Mouse (Mus musculus) stomach, embryonic 16.5 days (tissue): ENCODE results near the gene Fkbp6. TPM values are rescaled to one million over a fixed set of nuclear protein-coding genes. Genes with fewer than 3 reads are reported as not detected.

Experiments used
- ATAC-seq: fragments of 200-750 bp; cut with Nextera tagmentation; 2 replicates; pipeline ENCODE4 v1.8.0; 2017; ENCODE audit warnings: moderate number of reproducible peaks, moderate TSS enrichment; ENCODE audit not compliant: insufficient read depth, low FRiP score
- H3K27ac ChIP-seq: fragments of 300-500 bp; sonication (generic); 2 replicates; pipeline ENCODE4 v1.5.1; 2014; ENCODE audit warnings: low read length
- H3K27me3 ChIP-seq: fragments of 300-500 bp; sonication (generic); 2 replicates; pipeline ENCODE4 v1.6.1; 2014; ENCODE audit warnings: low read length, control low read depth, mixed read lengths; ENCODE audit not compliant: control insufficient read depth, insufficient read depth
- H3K36me3 ChIP-seq: fragments of 300-500 bp; sonication (generic); 2 replicates; pipeline ENCODE4 v1.6.1; 2014; ENCODE audit warnings: low read length; ENCODE audit not compliant: control insufficient read depth, insufficient read depth
- H3K4me1 ChIP-seq: fragments of 300-500 bp; sonication (generic); 2 replicates; pipeline ENCODE4 v1.6.1; 2014; ENCODE audit warnings: low read length, control low read depth, mixed read lengths; ENCODE audit not compliant: control insufficient read depth, insufficient read depth
- H3K4me2 ChIP-seq: fragments of 300-500 bp; sonication (generic); 2 replicates; pipeline ENCODE4 v1.6.1; 2014; ENCODE audit warnings: low read depth, low read length, mixed read lengths
- H3K4me3 ChIP-seq: fragments of 300-500 bp; sonication (generic); replicated peaks from 2 replicates; pipeline ENCODE4 v1.5.1; 2014; ENCODE audit warnings: mild to moderate bottlenecking, low read length
- H3K9ac ChIP-seq: fragments of 300-500 bp; sonication (generic); 2 replicates; pipeline ENCODE4 v1.6.1; 2014; ENCODE audit warnings: low read length
- H3K9me3 ChIP-seq: fragments of 300-500 bp; sonication (generic); replicated peaks from 2 replicates; pipeline ENCODE4 v1.6.1; 2016; ENCODE audit warnings: low read length, control low read depth; ENCODE audit not compliant: control insufficient read depth
- WGBS: fragments of 180-500 bp; shearing (Covaris S2); extraction: QIAGEN DNeasy Blood & Tissue Kit; methylation state at CpG from one replicate; pipeline ENCODE4 v1.1.7; 2014; 5-methylcytosine and 5-hydroxymethylcytosine counted together
- polyA plus RNA-seq: library from polyadenylated mRNA; unstranded; fragments of >200 nt; fragmentation: Nextera tagmentation; extraction: Ambion mirVana; gene quantifications from 2 replicates; pipeline ENCODE4 v1.2.1, GENCODE M21; 2015

Fkbp6 gene
- polyA plus RNA-seq, 1 experiment from 2014 or later = 0.30 TPM

- no peak overlapping the region for H3K27ac ChIP-seq
- H3K4me3 ChIP-seq = no peak overlapping the region
- WGBS = 36% methylated on average over 3 of the region's 3 CpGs
- H3K9me3 ChIP-seq = no peaks in the 10 kb centered on the region
- no peak overlapping the region for H3K9ac ChIP-seq
- no peak overlapping the region for H3K4me2 ChIP-seq
- H3K27me3 ChIP-seq = no peaks in the 10 kb centered on the region
- no peak for ATAC-seq
- H3K4me1 ChIP-seq = no peaks in the 10 kb centered on the region
- H3K36me3 ChIP-seq = no peaks in the 10 kb centered on the region
These were observed 47.9 kb downstream of the Fkbp6 start for GRCm38 (mm10) chr5:135301916-135302315.

- H3K36me3 ChIP-seq = no peaks in the 10 kb centered on the region
- WGBS = 91% methylated on average over 2 of the region's 2 CpGs
- H3K4me2 ChIP-seq = no peak overlapping the region
- H3K4me3 ChIP-seq = no peak overlapping the region
- H3K27ac ChIP-seq = no peak overlapping the region
- no peak overlapping the region for H3K9ac ChIP-seq
- no peak for ATAC-seq
- H3K9me3 ChIP-seq = no peaks in the 10 kb centered on the region
- H3K4me1 ChIP-seq = no peaks in the 10 kb centered on the region
- H3K27me3 ChIP-seq = no peaks in the 10 kb centered on the region
These were observed 57.8 kb downstream of the Fkbp6 start for GRCm38 (mm10) chr5:135292001-135292400.

GRCm38 (mm10) chr5:135291193-135291592, 58.7 kb downstream of the Fkbp6 start:
- Histone ChIP-seq H3K4me3 (no peak overlapping the region), H3K9ac (no peak overlapping the region), H3K4me2 (no peak overlapping the region), H3K9me3 (no peaks in the 10 kb centered on the region), H3K27ac (no peak overlapping the region), H3K4me1 (no peaks in the 10 kb centered on the region), H3K27me3 (no peaks in the 10 kb centered on the region), H3K36me3 (no peaks in the 10 kb centered on the region)
- 59% methylated on average over 4 of the region's 4 CpGs for WGBS
- ATAC-seq = no peak

GRCm38 (mm10) chr5:135290703-135291102, 59.1 kb downstream of the Fkbp6 start:
- H3K9ac ChIP-seq = no peak overlapping the region
- no peak overlapping the region for H3K4me2 ChIP-seq
- H3K27ac ChIP-seq = no peak overlapping the region
- H3K4me3 ChIP-seq = no peak overlapping the region
- no peaks in the 10 kb centered on the region for H3K9me3 ChIP-seq
- 75% methylated on average over 6 of the region's 6 CpGs for WGBS
- H3K27me3 ChIP-seq = no peaks in the 10 kb centered on the region
- no peak for ATAC-seq
- no peaks in the 10 kb centered on the region for H3K4me1 ChIP-seq
- H3K36me3 ChIP-seq = no peaks in the 10 kb centered on the region

GRCm38 (mm10) chr5:135286926-135287325, 62.9 kb downstream of the Fkbp6 start:
- Histone ChIP-seq H3K9ac (no peak overlapping the region), H3K36me3 (no peaks in the 10 kb centered on the region), H3K4me1 (no peaks in the 10 kb centered on the region), H3K4me3 (no peak overlapping the region), H3K27me3 (no peaks in the 10 kb centered on the region), H3K9me3 (no peaks in the 10 kb centered on the region), H3K4me2 (no peak overlapping the region), H3K27ac (no peak overlapping the region)
- WGBS = 76% methylated on average over 5 of the region's 5 CpGs
- ATAC-seq = no peak

GRCm38 (mm10) chr5:135286185-135286584, 63.7 kb downstream of the Fkbp6 start:
- Histone ChIP-seq H3K4me1 (no peaks in the 10 kb centered on the region), H3K9me3 (no peaks in the 10 kb centered on the region), H3K27me3 (no peaks in the 10 kb centered on the region), H3K9ac (no peak overlapping the region), H3K36me3 (no peaks in the 10 kb centered on the region), H3K27ac (no peak overlapping the region), H3K4me3 (no peak overlapping the region), H3K4me2 (no peak overlapping the region)
- peak; percentile 58 for ATAC-seq
- under 1% methylated on average over 6 of the region's 6 CpGs for WGBS

GRCm38 (mm10) chr5:135285211-135285610, 64.6 kb downstream of the Fkbp6 start:
- Histone ChIP-seq H3K36me3 (no peaks in the 10 kb centered on the region), H3K27ac (no peak overlapping the region), H3K4me1 (no peaks in the 10 kb centered on the region), H3K9me3 (no peaks in the 10 kb centered on the region), H3K4me2 (no peak overlapping the region), H3K4me3 (no peak overlapping the region), H3K27me3 (no peaks in the 10 kb centered on the region), H3K9ac (no peak overlapping the region)
- WGBS = 71% methylated on average over 3 of the region's 3 CpGs
- no peak for ATAC-seq

GRCm38 (mm10) chr5:135280226-135280625, 69.6 kb downstream of the Fkbp6 start:
- Histone ChIP-seq H3K27me3 (peaks cover 4% of the 10 kb centered on the region; the same call in 1 of the 2 replicates), H3K4me3 (no peak overlapping the region), H3K4me2 (no peak overlapping the region), H3K36me3 (no peaks in the 10 kb centered on the region), H3K9me3 (no peaks in the 10 kb centered on the region), H3K27ac (no peak overlapping the region), H3K9ac (no peak overlapping the region), H3K4me1 (0 out of 2 replicates have a peak, but pooled peaks cover 3% of the 10 kb centered on the region)
- ATAC-seq = no peak
- WGBS = 64% methylated on average over 9 of the region's 9 CpGs

GRCm38 (mm10) chr5:135276597-135276996, 73.2 kb downstream of the Fkbp6 start:
- H3K4me2 ChIP-seq = peak overlapping the region; percentile 29; the same call in 1 of the 2 replicates
- peak overlapping the region; percentile 36 for H3K9ac ChIP-seq
- WGBS = 7% methylated on average over 36 of the region's 36 CpGs
- no peak for ATAC-seq
- no peaks in the 10 kb centered on the region for H3K36me3 ChIP-seq
- H3K4me1 ChIP-seq = peaks cover 6% of the 10 kb centered on the region; the same call in 1 of the 2 replicates
- H3K9me3 ChIP-seq = no peaks in the 10 kb centered on the region
- H3K27ac ChIP-seq = no peak overlapping the region
- peaks cover 4% of the 10 kb centered on the region; the same call in 1 of the 2 replicates for H3K27me3 ChIP-seq
- peak overlapping the region; percentile 20 for H3K4me3 ChIP-seq
